Mouse (Mus musculus) C2C12 (cell line): ENCODE data around the gene Wdr73. TPM values are rescaled to one million over a fixed set of nuclear protein-coding genes. Genes with fewer than 3 reads are reported as not detected.

ENCODE experiments used
- H3K27me3 ChIP-seq: one replicate; pipeline ENCODE4 v1.6.1; 2011; ENCODE audit not compliant: control insufficient read depth, insufficient read depth, insufficient read length
- H3K36me3 ChIP-seq: one replicate; pipeline ENCODE4 v1.6.1; 2011; ENCODE audit not compliant: control insufficient read depth, insufficient read depth
- H3K4me3 ChIP-seq: one replicate; pipeline ENCODE4 v1.5.1; 2011; ENCODE audit warnings: mild to moderate bottlenecking, control low read depth; ENCODE audit not compliant: poor library complexity, insufficient read depth, severe bottlenecking
- H3K79me2 ChIP-seq: one replicate; pipeline ENCODE4 v1.6.1; 2011; ENCODE audit not compliant: control insufficient read depth, insufficient read depth
- H3K79me3 ChIP-seq: one replicate; pipeline ENCODE4 v1.6.1; 2011; ENCODE audit warnings: low read depth, control low read depth
- H3ac ChIP-seq: one replicate; pipeline ENCODE3; 2011; ENCODE audit warnings: low read depth; ENCODE audit not compliant: control insufficient read depth, insufficient read length
- CEBPB ChIP-seq: IDR thresholded peaks from one replicate; pipeline ENCODE4 v1.6.1; 2011; ENCODE audit warnings: low read depth, mild to moderate bottlenecking, control low read depth, moderate library complexity
- CTCF ChIP-seq: IDR thresholded peaks from one replicate; pipeline ENCODE4 v1.5.1; 2011; ENCODE audit not compliant: control insufficient read depth, insufficient read depth, insufficient read length
- FOSL1 ChIP-seq: IDR thresholded peaks from one replicate; pipeline ENCODE4 v1.8.0; 2011; ENCODE audit warnings: mild to moderate bottlenecking, low read length; ENCODE audit not compliant: poor library complexity, insufficient read depth, severe bottlenecking
- MAX ChIP-seq: IDR thresholded peaks from one replicate; pipeline ENCODE4 v1.6.1; 2011; ENCODE audit warnings: mild to moderate bottlenecking, control low read depth
- MYOD1 ChIP-seq: IDR thresholded peaks from one replicate; pipeline ENCODE4 v1.6.1; 2011; ENCODE audit warnings: low read depth; ENCODE audit not compliant: control insufficient read depth, insufficient read length
- MYOG ChIP-seq: IDR thresholded peaks from one replicate; pipeline ENCODE4 v1.6.1; 2011; ENCODE audit not compliant: control insufficient read depth, insufficient read length; ENCODE audit errors: extremely low read depth
- USF1 ChIP-seq: IDR thresholded peaks from one replicate; pipeline ENCODE4 v1.6.1; 2011; ENCODE audit warnings: low read depth, mild to moderate bottlenecking, control low read depth, moderate library complexity
- polyA plus RNA-seq: library from polyadenylated mRNA; unstranded; fragments of >200 nt; fragmentation: generic; extraction: Trizol; gene quantifications from one replicate; pipeline ENCODE4 v1.2.1, GENCODE M21; 2012; ENCODE audit warnings: missing spikeins

Gene Wdr73
- polyA plus RNA-seq, 1 experiment: 18.1 TPM

DNA sequence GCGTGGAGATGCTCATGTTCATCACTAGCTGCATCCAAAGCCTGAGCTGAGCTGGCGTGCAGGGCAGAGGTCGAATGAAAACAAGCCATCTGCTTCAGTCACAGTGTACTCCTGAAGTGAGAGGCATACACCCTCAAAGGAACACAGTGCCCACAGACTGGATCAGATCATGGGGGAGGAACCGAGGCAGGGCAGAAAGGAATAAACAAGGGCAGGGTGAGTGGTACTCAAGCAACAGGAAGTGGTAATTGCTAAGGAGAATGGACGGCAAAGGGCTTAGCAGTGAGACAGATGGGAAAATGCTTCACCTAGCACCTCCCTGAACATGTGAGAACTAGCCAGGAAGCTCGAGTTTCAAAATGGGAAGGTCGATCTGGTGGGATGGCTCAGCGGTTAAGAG is 11.4 kb upstream of the Wdr73 start:
- Histone ChIP-seq H3K4me3 (no peak overlapping the region), H3K36me3 (peaks cover 31% of the 10 kb centered on the region)

DNA sequence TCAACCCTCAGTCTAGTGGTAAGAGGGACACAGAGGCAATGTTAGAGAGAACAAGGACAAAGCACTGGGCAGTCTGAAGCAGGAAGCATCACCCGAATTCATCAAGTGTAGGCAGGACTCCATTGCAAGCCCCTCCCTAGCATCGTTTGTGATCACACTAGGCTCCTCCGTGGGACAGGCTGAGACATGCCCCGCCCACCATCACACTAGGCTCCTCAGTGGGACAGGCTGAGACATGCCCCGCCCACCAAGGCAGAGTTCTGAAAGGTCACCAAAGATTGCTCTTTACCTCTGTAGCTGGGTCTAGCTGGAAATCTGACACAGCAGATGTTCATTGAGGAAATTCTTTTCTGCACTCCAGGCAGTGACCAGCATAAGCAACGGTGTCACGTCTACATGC is 10.0 kb upstream of the Wdr73 start:
- Histone ChIP-seq H3K4me3 (no peak overlapping the region), H3K27me3 (no peaks in the 10 kb centered on the region), H3K79me3 (no peaks in the 10 kb centered on the region), H3K79me2 (no peaks in the 10 kb centered on the region), H3ac (no peak overlapping the region), H3K36me3 (peaks cover 31% of the 10 kb centered on the region)
- no peak for TF ChIP-seq MYOD1
- no peak for TF ChIP-seq FOSL1
- TF ChIP-seq MYOG: no peak
- no peak for TF ChIP-seq USF1
- no peak for TF ChIP-seq CTCF
- no peak for TF ChIP-seq CEBPB
- TF ChIP-seq MAX: no peak

More for the DNA sequence above, 11.4 kb upstream of the Wdr73 start:
- no peak for TF ChIP-seq MAX
- TF ChIP-seq MYOD1: no peak
- no peaks in the 10 kb centered on the region for H3K79me2 ChIP-seq
- H3K79me3 ChIP-seq: no peaks in the 10 kb centered on the region
- no peak overlapping the region for H3ac ChIP-seq
- no peaks in the 10 kb centered on the region for H3K27me3 ChIP-seq

DNA sequence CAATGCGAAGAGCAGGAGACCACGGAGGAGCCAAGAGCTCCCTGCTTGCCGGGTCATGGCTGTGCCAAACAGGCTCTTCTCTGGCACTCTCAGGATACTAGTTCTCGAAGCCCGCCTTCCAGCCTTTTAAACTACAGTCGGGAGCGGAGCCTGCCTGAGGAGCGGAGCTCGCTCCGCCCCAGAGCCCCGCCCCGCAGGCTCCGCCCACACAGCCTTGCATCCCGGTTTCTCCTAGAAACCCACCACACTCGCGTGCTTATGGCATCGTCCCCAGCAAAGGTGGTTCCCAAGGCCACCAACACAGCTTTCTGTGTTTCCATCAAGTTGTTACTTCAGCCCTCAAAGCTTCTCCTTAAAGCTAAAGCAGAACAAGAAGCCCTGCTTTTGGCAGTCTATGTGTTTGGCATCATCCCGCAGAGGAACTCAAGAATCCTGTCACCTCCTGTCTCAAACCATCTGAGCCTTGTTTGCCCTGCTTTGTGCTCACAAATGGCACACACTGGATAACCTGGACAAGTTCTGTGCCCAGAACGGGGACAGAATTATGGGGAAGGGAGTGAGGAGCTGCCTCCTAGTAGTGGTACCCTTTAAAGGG is 3.9 kb upstream of the Wdr73 start, which contains the start of gene Nmb:
Gene Nmb (minus strand): TSS at position 156 of the 595 bp plus-strand sequence.
- Histone ChIP-seq H3K36me3 (peaks cover 4% of the 10 kb centered on the region), H3K27me3 (no peaks in the 10 kb centered on the region), H3ac (no peak within 1 kb of the TSS), H3K4me3 (no peak within 1 kb of the TSS), H3K79me3 (no peaks in the 10 kb centered on the region), H3K79me2 (peaks cover 10% of the 10 kb centered on the region)
- TF ChIP-seq CTCF (no peak), CEBPB (no peak), MYOG (no peak), MAX (no peak), FOSL1 (no peak), MYOD1 (no peak), USF1 (no peak)

DNA sequence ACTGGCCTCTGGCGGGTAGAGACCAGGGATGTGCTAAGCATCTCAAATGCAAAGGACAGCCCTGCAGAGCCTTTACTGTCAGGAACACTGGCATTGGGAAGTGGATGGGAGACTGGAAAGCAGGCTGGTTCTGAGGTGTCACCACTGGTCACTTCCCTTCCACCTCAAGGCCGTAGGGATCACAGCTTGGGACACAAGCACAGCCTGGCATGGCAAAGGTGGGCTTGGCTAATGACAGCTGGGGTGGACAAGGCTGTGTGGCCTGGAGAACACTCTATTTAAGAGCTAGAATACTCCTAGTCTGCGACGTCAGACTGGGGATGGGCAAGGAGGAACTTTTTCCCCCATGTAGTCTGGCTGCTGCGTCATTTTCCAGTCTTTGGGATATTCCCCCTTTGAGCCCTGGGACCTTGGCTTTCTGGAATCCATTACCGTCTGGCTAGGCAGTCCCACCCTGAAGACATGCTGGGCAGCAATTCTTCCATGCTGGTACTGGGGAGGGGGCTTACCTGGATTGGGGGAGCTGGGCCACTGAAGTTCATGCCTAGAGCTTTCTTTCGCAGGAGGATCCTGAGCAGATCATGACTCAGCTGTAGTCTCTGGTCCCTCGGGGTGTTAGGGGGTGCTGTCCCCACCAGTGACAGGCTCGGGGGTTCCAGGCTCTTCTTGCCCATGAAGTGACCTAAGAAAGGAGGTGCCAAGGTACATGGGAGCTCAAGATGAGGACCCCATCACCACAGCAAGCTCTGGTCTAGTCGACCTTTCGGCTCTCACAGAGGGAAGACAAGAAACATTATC is 2.8 kb upstream of the Wdr73 start:
- TF ChIP-seq MYOG: no peak
- no peak for TF ChIP-seq CEBPB
- TF ChIP-seq FOSL1: no peak
- TF ChIP-seq CTCF: no peak
- no peak for TF ChIP-seq MAX
- TF ChIP-seq MYOD1: no peak
- TF ChIP-seq USF1: no peak
- Histone ChIP-seq H3K79me3 (no peaks in the 10 kb centered on the region), H3K79me2 (peaks cover 13% of the 10 kb centered on the region), H3K27me3 (no peaks in the 10 kb centered on the region), H3ac (no peak overlapping the region), H3K4me3 (no peak overlapping the region), H3K36me3 (no peaks in the 10 kb centered on the region)

DNA sequence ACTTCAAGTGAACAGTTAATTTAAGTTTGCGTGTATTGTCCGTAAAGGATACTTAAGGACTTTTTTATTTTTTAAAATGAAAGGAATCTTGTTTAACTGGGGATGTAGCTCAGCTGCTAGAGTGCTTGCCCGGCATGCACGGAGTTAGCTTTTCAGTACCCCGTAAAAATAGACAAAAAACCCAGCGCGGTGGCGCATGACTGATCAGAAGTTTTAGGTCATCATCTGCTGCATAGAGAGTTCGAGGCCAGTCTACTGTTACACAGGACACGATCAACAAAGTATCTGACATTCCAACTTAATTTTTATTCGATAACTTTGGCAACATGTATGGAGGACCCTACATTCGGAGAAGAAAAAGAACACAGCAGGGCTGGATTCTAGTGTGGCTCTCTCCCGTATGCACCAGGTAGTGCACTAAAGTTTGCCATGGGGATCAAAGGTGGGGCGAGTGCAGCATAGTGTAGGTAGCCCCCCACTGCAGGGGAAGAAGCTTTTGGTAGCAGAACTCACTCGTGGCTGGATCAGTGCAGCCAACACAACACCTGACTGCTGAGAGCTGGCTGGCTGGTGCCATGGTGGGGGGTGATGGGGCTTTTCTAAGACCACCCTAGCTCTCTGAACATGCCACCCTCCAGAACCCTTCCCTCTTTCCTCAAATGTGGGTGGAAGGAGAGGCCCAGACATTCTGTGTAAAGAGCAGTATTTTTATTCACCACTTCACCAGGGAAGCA is 639 bp upstream of the Wdr73 start:
- no peak for TF ChIP-seq CTCF
- no peak for TF ChIP-seq MYOD1
- no peak for TF ChIP-seq USF1
- no peaks in the 10 kb centered on the region for H3K36me3 ChIP-seq

DNA sequence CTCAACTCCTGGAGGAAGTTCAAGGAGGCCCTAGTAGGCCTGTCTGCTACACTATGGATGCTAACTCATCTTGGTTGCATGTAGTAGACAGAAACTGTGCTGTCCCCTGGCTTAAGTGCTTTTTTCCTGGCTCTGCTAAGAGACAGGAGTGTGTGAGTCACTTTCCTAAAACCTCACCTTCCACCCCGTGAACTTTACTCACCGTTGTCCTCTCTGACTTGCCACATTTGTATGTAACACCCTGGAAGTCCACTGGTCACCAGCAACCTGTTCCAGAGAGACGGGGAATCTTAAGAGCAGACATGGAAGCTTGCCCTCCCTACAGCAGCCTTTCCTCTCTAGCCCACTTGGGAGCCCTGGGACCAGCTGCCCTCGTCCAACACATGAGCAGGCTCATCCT is 3.3 kb downstream of the Wdr73 start:
- peaks cover 13% of the 10 kb centered on the region for H3K79me2 ChIP-seq
- H3ac ChIP-seq: no peak overlapping the region
- TF ChIP-seq FOSL1: no peak
- TF ChIP-seq MYOG: no peak
- TF ChIP-seq USF1: no peak
- no peak for TF ChIP-seq MAX
- TF ChIP-seq CTCF: no peak
- no peak for TF ChIP-seq CEBPB
- no peak for TF ChIP-seq MYOD1
- peaks cover 16% of the 10 kb centered on the region for H3K36me3 ChIP-seq
- H3K4me3 ChIP-seq: no peak overlapping the region
- H3K27me3 ChIP-seq: no peaks in the 10 kb centered on the region
- no peaks in the 10 kb centered on the region for H3K79me3 ChIP-seq

More for the DNA sequence above, 639 bp upstream of the Wdr73 start:
- H3K79me2 ChIP-seq: peaks cover 13% of the 10 kb centered on the region
- H3K79me3 ChIP-seq: no peaks in the 10 kb centered on the region
- H3K4me3 ChIP-seq: peak overlapping the region; percentile 53
- H3ac ChIP-seq: peak overlapping the region; percentile 58
- no peaks in the 10 kb centered on the region for H3K27me3 ChIP-seq
